Mouse (Mus musculus) stomach, postnatal 0 days (tissue): Measurements from ENCODE around the gene Cuzd1. TPM values are rescaled to one million over a fixed set of nuclear protein-coding genes. Genes with fewer than 3 reads are reported as not detected.

Source experiments
- ATAC-seq: fragments of 200-750 bp; cut with Nextera tagmentation; 2 replicates; pipeline ENCODE4 v1.8.0; 2017; ENCODE audit not compliant: low FRiP score, low TSS enrichment
- DNase-seq: peaks from one replicate; pipeline ENCODE4 v3.0.0-alpha.2; 2016; ENCODE audit warnings: low spot score
- H3K27ac ChIP-seq: fragments of 300-500 bp; sonication (generic); replicated peaks from 2 replicates; pipeline ENCODE4 v1.5.1; 2014; ENCODE audit warnings: mild to moderate bottlenecking, control low read depth
- H3K27me3 ChIP-seq: fragments of 300-500 bp; sonication (generic); 2 replicates; pipeline ENCODE4 v1.6.1; 2014; ENCODE audit warnings: low read length; ENCODE audit not compliant: control insufficient read depth, insufficient read depth
- H3K36me3 ChIP-seq: fragments of 300-500 bp; sonication (generic); 2 replicates; pipeline ENCODE4 v1.6.1; 2014; ENCODE audit warnings: low read length, mixed read lengths; ENCODE audit not compliant: control insufficient read depth, insufficient read depth
- H3K4me1 ChIP-seq: fragments of 300-500 bp; sonication (generic); replicated peaks from 2 replicates; pipeline ENCODE4 v1.6.1; 2014; ENCODE audit warnings: antibody characterized with exemption; ENCODE audit not compliant: control insufficient read depth, insufficient read depth
- H3K4me2 ChIP-seq: fragments of 300-500 bp; sonication (generic); replicated peaks from 2 replicates; pipeline ENCODE4 v1.6.1; 2014; ENCODE audit warnings: low read depth, mild to moderate bottlenecking, control low read depth, moderate library complexity
- H3K4me3 ChIP-seq: fragments of 300-500 bp; sonication (generic); 2 replicates; pipeline ENCODE4 v1.5.1; 2014; ENCODE audit warnings: low read depth, low read length, control low read depth
- H3K9ac ChIP-seq: fragments of 300-500 bp; sonication (generic); 2 replicates; pipeline ENCODE4 v1.6.1; 2014; ENCODE audit warnings: mild to moderate bottlenecking, low read length, control low read depth, mixed read lengths
- H3K9me3 ChIP-seq: fragments of 300-500 bp; sonication (generic); 2 replicates; pipeline ENCODE4 v1.6.1; 2016; ENCODE audit warnings: low read length; ENCODE audit not compliant: control insufficient read depth
- CTCF ChIP-seq: IDR thresholded peaks from 2 replicates; pipeline ENCODE4 v1.5.1; 2016; ENCODE audit warnings: antibody characterized with exemption, low read depth, mild to moderate bottlenecking, moderate library complexity
- EP300 ChIP-seq: optimal IDR thresholded peaks from 2 replicates; pipeline ENCODE3; 2016; ENCODE audit warnings: antibody characterized with exemption
- WGBS: fragments of 180-500 bp; shearing (Covaris S2); extraction: QIAGEN DNeasy Blood & Tissue Kit; methylation state at CpG from one replicate; pipeline ENCODE4 v1.1.7; 2014; 5-methylcytosine and 5-hydroxymethylcytosine counted together
- polyA plus RNA-seq: library from polyadenylated mRNA; unstranded; fragments of >200 nt; fragmentation: Nextera tagmentation; extraction: Ambion mirVana; gene quantifications from 2 replicates; pipeline ENCODE4 v1.2.1, GENCODE M21; 2015

Gene Cuzd1
- polyA plus RNA-seq, 1 experiment from 2014 or later: 0.06 TPM

- Histone ChIP-seq H3K9ac (no peak overlapping the region), H3K4me1 (no peaks in the 10 kb centered on the region), H3K27ac (no peak overlapping the region), H3K36me3 (no peaks in the 10 kb centered on the region), H3K9me3 (no peaks in the 10 kb centered on the region), H3K4me3 (no peak overlapping the region), H3K27me3 (no peaks in the 10 kb centered on the region), H3K4me2 (no peak overlapping the region)
- WGBS: 56% methylated on average over 8 of the region's 8 CpGs
- DNase-seq (no peak), ATAC-seq (no peak)
- no peak for TF ChIP-seq CTCF
- TF ChIP-seq EP300: no peak
Observed at GRCm38 (mm10) chr7:131303340-131303739, 18.8 kb downstream of the Cuzd1 start.

DNA sequence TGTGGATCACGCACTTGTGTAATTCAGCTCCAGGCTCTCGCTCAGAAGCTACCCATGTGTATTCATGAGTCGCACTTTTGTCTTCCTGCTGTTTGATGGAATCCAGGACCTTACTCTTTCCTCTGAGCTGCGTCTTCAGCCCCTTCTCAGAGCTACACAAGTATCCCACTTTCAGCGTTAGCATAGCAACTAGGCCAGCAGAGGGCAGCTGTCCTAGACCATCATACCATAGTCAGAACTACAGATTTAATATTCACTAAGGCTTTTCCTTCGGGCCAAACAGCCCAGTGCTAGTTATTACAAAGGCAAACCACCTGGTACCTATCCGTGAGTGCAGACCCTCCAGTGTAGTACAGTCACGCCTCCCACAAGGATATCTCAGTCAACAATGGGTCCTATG is 24.9 kb downstream of the Cuzd1 start:
- Histone ChIP-seq H3K4me2 (no peak overlapping the region), H3K4me3 (no peak overlapping the region), H3K4me1 (no peaks in the 10 kb centered on the region), H3K27me3 (no peaks in the 10 kb centered on the region), H3K36me3 (no peaks in the 10 kb centered on the region), H3K27ac (no peak overlapping the region), H3K9ac (no peak overlapping the region), H3K9me3 (no peaks in the 10 kb centered on the region)
- ATAC-seq (no peak), DNase-seq (no peak)
- WGBS: 71% methylated on average over 8 of the region's 8 CpGs
- TF ChIP-seq CTCF: peak; percentile 45
- TF ChIP-seq EP300: no peak

GRCm38 (mm10) chr7:131265851-131266250 is 56.2 kb downstream of the Cuzd1 start:
- Histone ChIP-seq H3K4me3 (no peak overlapping the region), H3K9me3 (no peaks in the 10 kb centered on the region), H3K27me3 (no peaks in the 10 kb centered on the region), H3K4me1 (no peaks in the 10 kb centered on the region), H3K27ac (no peak overlapping the region), H3K9ac (no peak overlapping the region), H3K4me2 (no peak overlapping the region), H3K36me3 (no peaks in the 10 kb centered on the region)
- no peak for ATAC-seq
- WGBS: 63% methylated on average over 4 of the region's 4 CpGs
- DNase-seq: no peak
- TF ChIP-seq EP300: no peak

DNA sequence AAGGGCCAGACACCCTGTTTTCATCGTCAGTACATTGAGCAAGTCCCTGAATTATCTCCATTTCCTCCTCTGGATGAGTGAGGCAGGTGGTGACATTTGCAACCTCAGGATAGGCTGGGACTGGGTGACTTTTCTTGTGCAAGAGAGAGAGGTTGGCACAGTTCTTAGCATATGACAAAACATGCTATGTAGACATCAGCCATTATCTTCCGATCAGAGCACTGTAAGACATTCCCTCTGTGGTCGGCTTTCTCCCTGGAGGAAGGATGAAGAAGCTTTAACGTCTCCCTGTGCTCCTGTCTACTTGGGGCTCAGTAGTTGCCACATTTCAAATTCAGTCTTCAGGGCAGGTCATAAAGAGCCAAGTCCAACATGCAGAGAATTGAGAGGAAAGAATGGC is 57.8 kb downstream of the Cuzd1 start:
- Histone ChIP-seq H3K27ac (no peak overlapping the region), H3K27me3 (no peaks in the 10 kb centered on the region), H3K9ac (no peak overlapping the region), H3K4me1 (no peaks in the 10 kb centered on the region), H3K36me3 (no peaks in the 10 kb centered on the region), H3K9me3 (no peaks in the 10 kb centered on the region), H3K4me3 (no peak overlapping the region), H3K4me2 (no peak overlapping the region)
- 82% methylated on average over 4 of the region's 4 CpGs for WGBS
- no peak for ATAC-seq
- no peak for TF ChIP-seq CTCF
- no peak for TF ChIP-seq EP300
- DNase-seq: no peak

GRCm38 (mm10) chr7:131260946-131261345 is 61.1 kb downstream of the Cuzd1 start:
- Histone ChIP-seq H3K27ac (no peak overlapping the region), H3K9ac (no peak overlapping the region), H3K27me3 (no peaks in the 10 kb centered on the region), H3K4me2 (no peak overlapping the region), H3K4me3 (no peak overlapping the region), H3K9me3 (no peaks in the 10 kb centered on the region), H3K4me1 (no peaks in the 10 kb centered on the region), H3K36me3 (no peaks in the 10 kb centered on the region)
- WGBS: 50% methylated on average over 6 of the region's 6 CpGs
- no peak for DNase-seq
- no peak for ATAC-seq
- no peak for TF ChIP-seq CTCF
- no peak for TF ChIP-seq EP300

Other genes with a start within 250 kb of the Cuzd1 start
- not detected in 2 replicates for gene 4933402N03Rik, start 176.0 kb downstream of the Cuzd1 start, polyA plus RNA-seq
- 0.06 TPM in 1 of 2 replicates, not detected in the other for gene 5430419D17Rik, start 147.9 kb downstream of the Cuzd1 start, polyA plus RNA-seq
- gene Fam24b, start 7.2 kb upstream of the Cuzd1 start, polyA plus RNA-seq: not detected in 2 replicates
- not detected in 2 replicates for gene Fam24a, start 11.6 kb upstream of the Cuzd1 start, polyA plus RNA-seq
- 11.5 and 12.8 TPM in 2 replicates for gene 2310057M21Rik, start 40.5 kb upstream of the Cuzd1 start, polyA plus RNA-seq
- 50.0 and 52.2 TPM in 2 replicates for gene Pstk, start 48.8 kb upstream of the Cuzd1 start, polyA plus RNA-seq
- gene Ikzf5, start 88.2 kb upstream of the Cuzd1 start, polyA plus RNA-seq: 6.4 and 6.8 TPM in 2 replicates
- gene Acadsb, start 88.3 kb upstream of the Cuzd1 start, polyA plus RNA-seq: 54.5 and 59.1 TPM in 2 replicates
- 0.82 and 1.1 TPM in 2 replicates for gene Hmx3, start 220.6 kb upstream of the Cuzd1 start, polyA plus RNA-seq
- 0.34 and 0.74 TPM in 2 replicates for gene Hmx2, start 226.5 kb upstream of the Cuzd1 start, polyA plus RNA-seq
- 78.5 and 86.0 TPM in 2 replicates for gene Bub3, start 237.9 kb upstream of the Cuzd1 start, polyA plus RNA-seq